Mouse (Mus musculus) kidney, embryonic 16.5 days (tissue): ENCODE data around the gene Tm6sf2. TPM values are rescaled to one million over a fixed set of nuclear protein-coding genes. Genes with fewer than 3 reads are reported as not detected.

ENCODE experiments used
- ATAC-seq: fragments of 200-750 bp; cut with Nextera tagmentation; 2 replicates; pipeline ENCODE4 v1.8.0; 2017; ENCODE audit warnings: moderate TSS enrichment; ENCODE audit not compliant: low FRiP score, low TSS enrichment
- H3K27ac ChIP-seq: fragments of 300-500 bp; sonication (generic); 2 replicates; pipeline ENCODE4 v1.5.1; 2014; ENCODE audit warnings: low read length
- H3K27me3 ChIP-seq: fragments of 300-500 bp; sonication (generic); 2 replicates; pipeline ENCODE4 v1.6.1; 2014; ENCODE audit warnings: low read length, control low read depth, mixed read lengths; ENCODE audit not compliant: insufficient read depth
- H3K36me3 ChIP-seq: fragments of 300-500 bp; sonication (generic); 2 replicates; pipeline ENCODE4 v1.6.1; 2014; ENCODE audit warnings: low read length, control low read depth, mixed read lengths; ENCODE audit not compliant: insufficient read depth
- H3K4me1 ChIP-seq: fragments of 300-500 bp; sonication (generic); 2 replicates; pipeline ENCODE4 v1.6.1; 2014; ENCODE audit warnings: low read length, control low read depth, mixed read lengths; ENCODE audit not compliant: insufficient read depth
- H3K4me2 ChIP-seq: fragments of 300-500 bp; sonication (generic); replicated peaks from 2 replicates; pipeline ENCODE4 v1.6.1; 2014; ENCODE audit warnings: low read depth, low read length
- H3K4me3 ChIP-seq: fragments of 300-500 bp; sonication (generic); 2 replicates; pipeline ENCODE4 v1.5.1; 2014; ENCODE audit warnings: mild to moderate bottlenecking, low read length
- H3K9ac ChIP-seq: fragments of 300-500 bp; sonication (generic); replicated peaks from 2 replicates; pipeline ENCODE4 v1.6.1; 2014; ENCODE audit warnings: low read length
- H3K9me3 ChIP-seq: fragments of 300-500 bp; sonication (generic); 2 replicates; pipeline ENCODE4 v1.6.1; 2016; ENCODE audit warnings: low read length, control low read depth
- WGBS: fragments of 180-500 bp; shearing (Covaris S2); extraction: QIAGEN DNeasy Blood & Tissue Kit; methylation state at CpG from one replicate; pipeline ENCODE4 v1.1.7; 2014; 5-methylcytosine and 5-hydroxymethylcytosine counted together
- polyA plus RNA-seq: library from polyadenylated mRNA; unstranded; fragments of >200 nt; fragmentation: Nextera tagmentation; extraction: Ambion mirVana; gene quantifications from 2 replicates; pipeline ENCODE4 v1.2.1, GENCODE M21; 2015

Tm6sf2 gene
- polyA plus RNA-seq, 1 experiment from 2014 or later = 0.94 TPM

- no peak for ATAC-seq
- no peak overlapping the region for H3K9ac ChIP-seq
- H3K4me2 ChIP-seq = no peak overlapping the region
- H3K36me3 ChIP-seq = no peaks in the 10 kb centered on the region
- no peak overlapping the region for H3K27ac ChIP-seq
- peaks cover 64% of the 10 kb centered on the region for H3K27me3 ChIP-seq
- no peaks in the 10 kb centered on the region for H3K4me1 ChIP-seq
- H3K4me3 ChIP-seq = no peak overlapping the region
- no peaks in the 10 kb centered on the region for H3K9me3 ChIP-seq
- WGBS = 8% methylated on average over 43 of the region's 43 CpGs
These were observed 39.8 kb downstream of the Tm6sf2 start for GRCm38 (mm10) chr8:70112401-70113016.

- Histone ChIP-seq H3K27me3 (peaks cover 82% of the 10 kb centered on the region), H3K4me3 (no peak overlapping the region), H3K36me3 (no peaks in the 10 kb centered on the region), H3K9ac (no peak overlapping the region), H3K4me2 (no peak overlapping the region), H3K27ac (no peak overlapping the region), H3K4me1 (no peaks in the 10 kb centered on the region), H3K9me3 (no peaks in the 10 kb centered on the region)
- no peak for ATAC-seq
- 18% methylated on average over 6 of the region's 6 CpGs for WGBS
These were observed 41.8 kb downstream of the Tm6sf2 start for GRCm38 (mm10) chr8:70114488-70114887.

DNA sequence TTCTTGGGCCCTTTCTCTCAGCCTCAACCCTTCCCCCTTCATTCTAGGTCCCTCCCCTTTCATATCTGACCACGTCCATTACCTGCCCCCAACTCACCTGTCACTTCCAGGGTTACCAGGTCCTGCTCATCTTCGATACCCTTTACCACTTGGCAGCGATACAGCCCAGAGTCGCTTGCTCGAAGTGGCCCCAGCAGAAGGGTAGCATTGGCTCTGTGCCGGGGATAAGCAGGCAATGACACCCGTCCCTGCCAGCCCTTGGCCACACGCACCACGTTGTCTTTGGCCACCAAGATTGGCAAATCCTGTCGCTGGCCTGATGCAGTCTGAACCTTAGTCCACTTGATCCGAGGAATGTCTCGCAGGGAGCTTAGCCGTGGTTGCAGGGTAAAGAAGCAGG, 42.2 kb downstream of the Tm6sf2 start:
- H3K4me2 ChIP-seq = no peak overlapping the region
- H3K4me1 ChIP-seq = no peaks in the 10 kb centered on the region

GRCm38 (mm10) chr8:70117611-70118010, 44.9 kb downstream of the Tm6sf2 start:
- no peak; the same call in 1 of the 2 replicates for ATAC-seq
- H3K4me1 ChIP-seq = peaks cover 5% of the 10 kb centered on the region
- no peak overlapping the region for H3K27ac ChIP-seq
- no peaks in the 10 kb centered on the region for H3K36me3 ChIP-seq
- H3K4me3 ChIP-seq = no peak overlapping the region
- H3K9ac ChIP-seq = no peak overlapping the region
- H3K4me2 ChIP-seq = no peak overlapping the region
- H3K27me3 ChIP-seq = peaks cover 73% of the 10 kb centered on the region
- WGBS = 4% methylated on average over 9 of the region's 9 CpGs
- no peaks in the 10 kb centered on the region for H3K9me3 ChIP-seq

More for the DNA sequence above, 42.2 kb downstream of the Tm6sf2 start:
- H3K36me3 ChIP-seq = no peaks in the 10 kb centered on the region
- H3K27ac ChIP-seq = no peak overlapping the region
- H3K4me3 ChIP-seq = no peak overlapping the region
- H3K27me3 ChIP-seq = peaks cover 83% of the 10 kb centered on the region
- 71% methylated on average over 13 of the region's 13 CpGs for WGBS
- ATAC-seq = no peak
- H3K9ac ChIP-seq = no peak overlapping the region
- H3K9me3 ChIP-seq = no peaks in the 10 kb centered on the region

GRCm38 (mm10) chr8:70118726-70119700, 46.3 kb downstream of the Tm6sf2 start:
- H3K4me3 ChIP-seq = no peak overlapping the region
- H3K4me1 ChIP-seq = peaks cover 5% of the 10 kb centered on the region
- no peak for ATAC-seq
- H3K9ac ChIP-seq = no peak overlapping the region
- peaks cover 59% of the 10 kb centered on the region for H3K27me3 ChIP-seq
- WGBS = 13% methylated on average over 17 of the region's 17 CpGs
- no peaks in the 10 kb centered on the region for H3K9me3 ChIP-seq
- H3K27ac ChIP-seq = no peak overlapping the region
- no peak overlapping the region for H3K4me2 ChIP-seq
- H3K36me3 ChIP-seq = no peaks in the 10 kb centered on the region

GRCm38 (mm10) chr8:70120667-70121066, 47.9 kb downstream of the Tm6sf2 start, which contains the start of gene Ncan:
TSS of gene Ncan (minus strand) at chr8:70120873.
- peak; percentile 77 for ATAC-seq
- H3K36me3 ChIP-seq = no peaks in the 10 kb centered on the region
- H3K27me3 ChIP-seq = peaks cover 48% of the 10 kb centered on the region
- H3K4me3 ChIP-seq = no peak within 1 kb of the TSS
- WGBS = 2% methylated on average over 19 of the region's 19 CpGs
- peak within 1 kb of the TSS; percentile 41 for H3K4me2 ChIP-seq
- no peaks in the 10 kb centered on the region for H3K9me3 ChIP-seq
- H3K9ac ChIP-seq = no peak within 1 kb of the TSS
- H3K4me1 ChIP-seq = peaks cover 5% of the 10 kb centered on the region
- no peak within 1 kb of the TSS for H3K27ac ChIP-seq

GRCm38 (mm10) chr8:70122863-70123262, 50.1 kb downstream of the Tm6sf2 start:
- Histone ChIP-seq H3K4me2 (no peak overlapping the region), H3K27me3 (peaks cover 32% of the 10 kb centered on the region), H3K27ac (no peak overlapping the region), H3K4me3 (no peak overlapping the region), H3K36me3 (no peaks in the 10 kb centered on the region), H3K9ac (no peak overlapping the region), H3K9me3 (no peaks in the 10 kb centered on the region), H3K4me1 (peaks cover 5% of the 10 kb centered on the region)
- 48% methylated on average over 2 of the region's 2 CpGs for WGBS
- ATAC-seq = no peak

- H3K4me1 ChIP-seq = peaks cover 9% of the 10 kb centered on the region
- no peak for ATAC-seq
- WGBS = 60% methylated on average over 8 of the region's 8 CpGs
- H3K27me3 ChIP-seq = peaks cover 11% of the 10 kb centered on the region
- no peaks in the 10 kb centered on the region for H3K36me3 ChIP-seq
- no peaks in the 10 kb centered on the region for H3K9me3 ChIP-seq
- H3K4me3 ChIP-seq = no peak overlapping the region
- H3K4me2 ChIP-seq = no peak overlapping the region
- no peak overlapping the region for H3K9ac ChIP-seq
- no peak overlapping the region for H3K27ac ChIP-seq
These were observed 52.3 kb downstream of the Tm6sf2 start for GRCm38 (mm10) chr8:70124992-70125391.

GRCm38 (mm10) chr8:70128435-70128834, 55.7 kb downstream of the Tm6sf2 start:
- Histone ChIP-seq H3K9ac (no peak overlapping the region), H3K4me3 (no peak overlapping the region), H3K9me3 (no peaks in the 10 kb centered on the region), H3K4me2 (no peak overlapping the region), H3K27ac (no peak overlapping the region), H3K27me3 (no peaks in the 10 kb centered on the region), H3K36me3 (0 out of 2 replicates have a peak, but pooled peaks cover 5% of the 10 kb centered on the region), H3K4me1 (peaks cover 11% of the 10 kb centered on the region)
- 87% methylated on average over 3 of the region's 3 CpGs for WGBS
- no peak for ATAC-seq
